Mouse (Mus musculus) cerebellum, adult 11-12 months (tissue): ENCODE data around the gene Lgr6.

Experiments used
- DNase-seq: peaks from one replicate; pipeline ENCODE4 v3.0.0; 2022

The Lgr6 gene

GRCm38 (mm10) chr1:134947590-134947989 lies 157.5 kb downstream of the Lgr6 start:
- DNase-seq, result no peak

- DNase-seq, result no peak
Observed at GRCm38 (mm10) chr1:134942898-134943297, 162.2 kb downstream of the Lgr6 start.

GRCm38 (mm10) chr1:134940863-134941262 lies 164.2 kb downstream of the Lgr6 start:
- DNase-seq, result no peak

GRCm38 (mm10) chr1:134938233-134938632 lies 166.8 kb downstream of the Lgr6 start:
- DNase-seq, result no peak

- no peak for DNase-seq
Observed at GRCm38 (mm10) chr1:134936335-134936734, 168.7 kb downstream of the Lgr6 start.
